Mouse (Mus musculus) thymus, postnatal 0 days (tissue): ENCODE measurements at regions not wholly inside any gene's neighbourhood (a gene's known extent, or its start where the extent isn't known, plus 50 kb on each side); places are given as distances from the start of the nearest gene placed in this dataset.

Experiments
- DNase-seq: peaks from one replicate; pipeline ENCODE4 v3.0.0-alpha.2; 2015; ENCODE audit warnings: low spot score

DNA sequence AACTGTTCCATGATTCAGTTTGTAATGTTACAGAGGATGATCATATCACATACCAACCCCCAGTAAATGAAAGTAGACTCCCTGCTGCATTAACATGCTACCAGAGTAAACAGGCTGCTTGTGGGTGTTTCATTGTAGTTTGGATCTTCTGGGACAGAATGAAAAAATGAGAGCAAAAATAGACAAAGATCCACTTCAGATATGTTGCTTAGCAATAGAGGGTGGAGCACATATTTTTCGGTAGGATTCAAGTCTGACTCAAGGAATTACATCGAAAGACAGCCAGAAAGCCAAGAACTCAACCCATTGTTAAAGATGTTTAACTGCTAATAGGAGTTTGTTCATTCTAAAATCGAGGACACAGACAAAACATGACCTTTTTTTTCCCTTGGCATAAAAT, 536.2 kb upstream of the Arpp21 start:
- DNase-seq, result no peak

DNA sequence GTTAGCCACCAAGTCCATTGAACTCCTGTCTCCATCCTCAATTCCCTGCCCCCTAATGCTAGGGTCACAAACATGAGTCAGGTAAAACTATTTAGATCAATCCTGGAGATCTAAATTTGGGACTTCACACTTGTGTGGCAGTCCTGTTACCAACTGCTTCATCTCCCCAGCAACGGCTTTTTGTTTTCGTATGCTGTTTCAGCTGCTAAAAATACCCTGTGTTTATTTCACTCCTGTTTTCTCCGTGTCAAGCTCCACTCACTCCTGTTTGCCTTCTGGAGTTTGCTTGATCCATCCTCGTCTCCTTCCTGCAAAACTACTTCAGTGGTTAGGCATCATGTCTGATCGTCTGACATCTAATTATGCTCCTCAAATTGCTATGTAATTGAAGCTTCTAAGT, 508.9 kb upstream of the Arpp21 start:
- no peak for DNase-seq

DNA sequence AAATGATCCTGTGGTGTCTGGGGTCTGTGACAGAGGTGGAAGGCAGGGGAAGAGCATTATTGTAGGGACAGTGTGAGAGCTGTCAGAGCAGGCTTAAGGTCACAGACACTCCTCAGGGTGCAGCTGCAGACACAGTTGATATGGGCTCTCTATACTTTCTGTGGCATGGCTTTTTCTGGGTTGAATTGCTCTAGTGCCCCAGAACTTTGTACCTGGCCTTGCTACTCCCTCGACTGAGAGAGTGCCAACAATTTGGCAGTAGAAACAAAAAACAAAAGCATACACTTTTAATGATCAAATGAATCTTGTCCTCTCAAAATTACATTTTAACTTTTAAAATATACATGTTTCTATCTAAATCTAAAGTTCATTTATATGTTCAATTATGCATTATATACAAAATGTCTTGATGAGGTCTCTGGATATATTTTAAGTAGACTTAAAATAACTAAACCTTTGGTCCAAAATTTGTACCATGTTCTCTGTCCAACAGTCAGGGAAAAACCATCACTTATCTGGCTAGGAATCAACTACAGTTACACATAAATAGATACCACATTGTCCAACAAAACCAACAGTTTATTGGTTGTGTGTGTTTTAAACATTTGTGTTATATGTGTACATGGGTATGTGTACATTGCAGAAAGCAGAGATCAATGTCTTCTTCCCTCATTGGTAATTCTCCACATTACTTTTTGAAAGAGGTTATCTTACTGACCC, 508.3 kb upstream of the Arpp21 start:
- DNase-seq, result no peak

DNA sequence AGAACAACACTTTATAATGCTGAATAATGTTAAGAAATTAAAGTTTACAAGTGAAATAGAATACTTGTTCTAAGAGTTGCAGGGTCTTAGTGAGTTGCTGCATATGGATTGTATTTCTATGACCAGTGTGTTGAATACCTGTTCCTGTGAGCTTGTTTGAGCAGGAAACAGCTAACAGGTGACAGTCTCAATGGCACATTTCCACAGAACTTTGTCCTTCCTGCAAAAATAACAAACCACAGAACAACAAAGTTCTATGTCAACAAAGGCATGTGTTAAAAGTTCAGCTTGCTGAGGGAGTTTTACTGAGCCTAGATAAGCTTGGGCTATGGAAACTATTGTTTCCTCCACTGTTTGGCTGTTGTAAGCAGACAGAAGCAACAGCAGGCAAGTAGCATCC, 500.0 kb upstream of the Arpp21 start:
- DNase-seq, result no peak

DNA sequence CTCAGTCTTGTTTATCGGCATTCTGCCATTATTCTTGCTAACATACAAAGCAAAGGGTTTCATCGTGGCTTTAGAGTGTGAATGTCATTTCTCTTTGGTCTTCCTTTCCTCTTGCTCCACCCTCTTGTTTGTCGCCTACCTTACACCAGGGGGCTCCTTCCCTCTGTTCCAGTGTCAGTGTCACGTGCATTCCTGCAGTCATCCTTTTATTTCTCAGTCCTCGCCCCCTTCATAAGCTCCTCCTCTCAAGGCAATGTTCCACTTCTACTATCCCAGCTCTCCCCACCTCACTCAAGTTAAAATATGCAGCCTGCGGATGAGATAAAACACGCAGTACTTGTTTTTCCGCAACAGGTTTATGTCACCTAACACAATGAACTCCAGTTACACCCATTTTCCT, 489.8 kb upstream of the Arpp21 start:
- DNase-seq, result no peak

DNA sequence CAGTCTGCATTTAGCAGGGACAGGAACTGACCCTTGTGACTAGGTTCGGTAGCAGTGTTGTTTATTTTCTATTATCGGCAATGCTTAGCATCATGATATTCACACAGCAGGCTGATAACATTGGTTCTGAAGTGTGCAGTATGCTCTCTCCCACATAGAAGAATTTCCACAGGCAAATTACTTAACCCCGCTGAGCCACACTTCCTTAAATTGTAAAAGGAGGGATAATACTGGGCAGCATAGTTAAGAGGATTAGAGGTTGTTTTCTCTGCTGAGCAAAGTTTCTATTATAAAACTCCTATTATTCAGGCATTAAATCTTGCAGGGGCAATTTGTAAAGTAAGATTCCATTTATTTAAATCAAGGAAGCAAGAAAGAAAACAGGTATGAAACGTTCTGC, 489.4 kb upstream of the Arpp21 start:
- no peak for DNase-seq

DNA sequence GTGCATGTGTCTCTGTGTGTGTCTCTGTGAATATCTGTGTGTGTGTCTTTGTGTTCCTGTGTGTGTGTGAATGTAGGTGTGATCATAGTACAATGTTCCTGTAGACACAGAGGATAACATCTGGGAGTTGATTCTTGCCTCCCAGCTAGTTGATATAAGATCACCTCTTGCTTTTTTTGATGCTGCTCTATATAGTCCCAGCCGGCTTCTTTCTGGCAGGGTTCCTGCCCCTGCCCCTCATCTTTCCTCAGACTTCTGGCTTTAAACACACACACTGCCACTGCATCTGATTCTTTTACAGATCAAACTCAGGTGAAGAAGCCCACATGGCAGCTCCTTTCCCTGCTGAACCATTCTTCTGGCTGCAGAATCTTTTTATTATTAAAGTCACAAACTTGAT, 487.6 kb upstream of the Arpp21 start:
- DNase-seq, result no peak

DNA sequence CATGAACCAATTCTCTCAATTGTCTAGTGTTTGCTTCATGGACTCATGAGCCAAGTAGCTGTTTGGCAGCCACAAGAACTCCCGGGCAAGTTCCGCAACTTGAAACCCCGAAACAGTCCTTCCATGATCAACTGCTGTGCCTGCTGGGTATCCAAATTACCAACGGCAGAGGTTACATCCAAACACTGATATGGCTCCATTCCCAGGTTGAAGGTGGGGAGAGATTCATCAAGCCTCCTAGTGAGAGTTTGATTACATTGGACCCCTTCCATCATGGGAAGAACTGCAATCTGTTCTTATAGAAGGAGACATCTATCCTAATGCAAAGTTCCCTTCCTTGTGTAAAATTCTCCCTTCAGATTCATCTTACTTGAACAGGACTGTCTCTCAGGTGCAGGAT, 486.8 kb upstream of the Arpp21 start:
- no peak for DNase-seq

DNA sequence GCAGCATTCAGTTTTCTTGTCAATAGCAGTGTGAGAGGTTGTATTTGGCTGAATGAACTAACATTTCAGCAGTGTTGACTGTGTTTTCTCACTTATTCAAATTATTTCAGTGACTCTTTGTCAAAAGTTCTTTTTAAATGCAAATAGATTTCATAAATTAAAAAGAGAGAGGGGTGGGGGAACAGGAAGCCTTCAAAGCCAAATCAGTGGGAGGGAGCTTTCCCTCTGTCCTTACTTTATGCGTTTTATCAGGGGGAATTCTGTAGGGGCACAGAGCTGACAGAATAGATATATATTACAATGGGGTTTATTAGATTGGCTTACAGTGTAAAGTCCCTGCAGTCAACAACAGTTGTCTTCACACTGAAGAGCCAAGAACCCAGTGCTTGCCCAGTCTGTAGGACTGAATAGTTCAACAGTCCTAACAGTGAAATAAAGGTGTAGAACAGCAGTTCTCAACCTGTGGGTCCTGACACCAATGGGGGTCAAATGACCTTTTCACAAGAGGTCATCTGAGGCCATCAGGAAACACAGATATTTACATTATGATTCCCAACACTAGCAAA, 479.5 kb upstream of the Arpp21 start:
- DNase-seq, result no peak

DNA sequence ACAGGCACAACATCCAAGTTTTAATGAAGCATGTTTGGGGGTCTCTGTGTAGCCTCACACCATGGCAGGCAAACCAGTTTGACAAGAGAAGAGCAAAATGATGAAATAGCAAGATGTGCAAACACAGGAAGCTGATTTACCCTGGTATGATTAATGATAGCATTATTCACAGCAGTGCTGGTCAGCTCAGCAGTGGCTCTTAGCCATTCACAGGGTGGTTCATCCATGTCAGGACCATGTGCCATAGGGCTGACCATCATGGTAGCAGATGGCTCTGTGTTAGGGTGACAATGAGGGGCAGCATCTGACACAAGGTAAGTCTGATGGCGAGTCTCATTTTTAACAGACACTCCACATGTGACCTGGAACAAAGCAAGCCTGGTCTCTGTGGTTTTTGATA, 443.1 kb upstream of the Arpp21 start:
- no peak for DNase-seq

DNA sequence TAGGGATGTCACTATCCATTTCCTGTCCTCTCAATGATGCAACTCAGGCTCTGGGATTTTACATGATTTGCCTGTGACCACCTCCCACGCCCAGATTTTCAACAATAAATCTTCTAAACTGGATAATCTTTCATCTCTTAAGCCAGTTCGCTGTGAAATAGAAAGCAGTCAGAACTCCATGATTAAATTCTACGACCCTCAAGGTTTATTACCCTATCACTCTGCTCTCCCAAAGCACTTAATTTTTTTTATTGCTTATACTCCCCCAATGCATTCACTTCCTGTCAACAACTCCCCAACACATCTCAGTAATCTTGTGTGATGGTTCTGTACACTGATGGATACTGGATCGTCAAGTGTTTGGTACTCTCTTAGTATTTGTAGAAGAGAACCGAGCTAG, 439.5 kb upstream of the Arpp21 start:
- DNase-seq, result no peak
